Mouse (Mus musculus) kidney, postnatal 10 days (tissue): ENCODE measurements at regions not wholly inside any gene's neighbourhood (a gene's known extent, or its start where the extent isn't known, plus 50 kb on each side); places are given as distances from the start of the nearest gene placed in this dataset.

ENCODE experiments used
- DNase-seq: peaks from one replicate; pipeline ENCODE4 v3.0.0; 2021; ENCODE audit warnings: mixed read lengths

DNA sequence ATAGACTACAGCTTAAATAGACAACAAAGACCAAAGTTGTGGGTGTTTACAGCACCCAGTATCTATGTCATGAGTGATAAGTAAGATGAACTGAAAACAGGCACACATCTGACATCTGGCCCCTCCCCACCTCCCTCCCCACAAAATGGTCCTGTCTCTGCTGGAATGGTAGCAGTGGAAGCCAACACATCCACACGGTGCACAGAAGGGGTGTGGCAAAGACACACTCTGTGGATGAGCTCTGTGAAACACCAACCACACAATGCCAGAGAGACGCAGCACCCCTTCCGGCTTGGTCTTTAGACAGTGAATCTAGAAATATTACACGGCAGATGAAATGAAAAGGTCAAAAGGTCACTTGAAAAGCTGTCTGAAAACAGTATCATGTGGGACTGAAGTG is 85.6 kb downstream of the Fgf18 start:
- no peak for DNase-seq

DNA sequence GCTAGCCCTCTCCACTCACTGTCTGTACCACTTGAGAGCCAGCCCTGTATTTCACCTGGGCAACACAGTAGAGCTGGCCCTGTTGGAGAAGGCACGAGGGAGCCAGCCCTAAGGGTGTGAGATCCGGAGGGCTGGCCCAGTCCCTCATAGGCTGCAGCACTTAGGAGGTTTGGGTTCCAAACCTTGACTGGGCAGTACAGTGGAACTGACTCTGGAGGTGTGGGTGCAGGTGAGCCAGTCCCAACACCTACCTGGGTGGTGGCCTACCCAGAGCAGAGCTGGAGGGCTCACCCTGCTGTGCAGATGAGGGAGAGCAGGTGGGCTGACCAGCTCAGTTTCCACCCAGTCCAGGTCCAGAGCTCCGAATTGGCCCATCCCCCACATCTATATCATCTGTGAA is 86.8 kb downstream of the Fgf18 start:
- no peak for DNase-seq

DNA sequence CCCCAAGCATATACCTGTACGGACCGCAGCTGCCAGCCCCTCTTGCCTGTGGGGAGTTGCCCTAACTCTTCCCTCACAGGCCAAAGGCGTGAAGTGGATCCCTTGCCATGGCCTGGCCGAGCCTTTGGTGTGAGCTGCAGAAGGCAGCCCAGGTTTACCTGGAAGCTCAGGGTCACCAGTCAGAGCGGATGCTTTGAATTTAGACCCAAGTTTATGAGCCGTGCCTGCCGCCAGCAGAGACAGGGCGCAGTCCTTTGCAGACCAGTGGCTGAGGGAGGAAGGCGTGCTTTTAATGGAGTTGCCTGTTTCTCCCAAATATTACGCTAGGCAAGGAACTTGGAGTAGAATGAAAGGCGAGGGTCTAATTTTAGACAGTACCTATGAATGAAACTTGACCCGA is 97.0 kb downstream of the Fgf18 start:
- peak; percentile 45 for DNase-seq

DNA sequence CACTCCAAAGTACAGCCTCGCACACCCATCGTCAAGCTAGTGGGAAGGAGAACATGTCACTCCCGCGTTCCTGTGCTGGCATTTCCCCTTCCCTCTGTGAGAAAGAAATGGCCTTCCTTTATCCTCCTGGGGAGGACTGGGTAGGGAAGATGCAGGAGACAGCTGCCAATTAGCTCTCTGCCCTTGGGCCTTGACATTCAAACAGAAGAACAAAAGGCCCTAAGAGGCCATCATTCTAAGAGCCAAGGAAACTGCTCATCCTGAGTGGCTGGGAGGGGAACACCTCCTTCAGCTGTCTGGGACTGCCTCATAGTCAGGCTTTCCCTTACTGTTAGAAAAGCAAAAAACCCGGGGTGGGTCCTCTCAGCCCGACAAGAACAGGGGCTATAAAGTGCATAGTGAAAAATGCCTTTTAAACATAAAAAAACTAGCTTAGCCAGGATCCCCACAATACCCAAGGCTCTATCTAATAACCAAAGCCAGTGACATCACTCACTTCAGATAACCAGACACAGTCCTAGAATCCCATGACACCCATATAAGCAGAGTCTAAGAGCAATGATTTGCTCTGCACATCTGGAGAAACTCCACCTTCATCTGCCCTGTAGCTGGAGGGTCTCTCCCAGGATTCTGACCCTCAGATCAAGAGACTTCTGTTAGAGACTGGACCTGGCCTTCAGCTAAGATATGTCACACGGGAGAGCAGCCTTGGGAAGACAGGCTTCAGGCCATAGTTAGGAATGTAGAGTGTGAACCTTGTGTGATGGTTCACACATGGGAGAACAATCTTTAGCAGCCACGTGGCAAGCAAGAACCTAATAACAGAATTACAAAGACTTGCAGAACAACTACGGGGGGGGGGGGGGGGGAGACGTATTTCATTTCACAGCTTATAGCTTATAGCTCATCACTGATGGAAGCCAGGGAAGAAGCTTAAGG is 107.1 kb downstream of the Fgf18 start:
- no peak for DNase-seq

DNA sequence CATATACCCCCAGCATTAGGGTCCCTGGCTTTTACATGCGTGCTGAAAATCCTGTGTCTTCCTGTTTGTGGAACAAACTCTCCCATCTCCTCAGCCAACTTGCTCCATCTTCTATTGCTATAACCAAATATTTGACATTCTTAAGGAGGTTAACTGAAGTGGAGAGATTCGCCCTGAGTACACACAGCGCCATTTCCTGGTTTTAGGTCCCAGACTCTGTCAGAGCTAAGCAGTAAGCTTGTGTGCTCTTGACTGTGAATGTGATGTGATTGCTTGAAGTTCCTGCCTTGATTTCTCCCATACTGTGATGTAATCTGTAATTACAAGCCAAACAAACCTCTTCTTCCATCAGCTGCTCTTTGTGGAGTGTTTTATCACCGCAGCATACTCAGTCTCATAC is 110.8 kb downstream of the Fgf18 start:
- DNase-seq, result no peak

DNA sequence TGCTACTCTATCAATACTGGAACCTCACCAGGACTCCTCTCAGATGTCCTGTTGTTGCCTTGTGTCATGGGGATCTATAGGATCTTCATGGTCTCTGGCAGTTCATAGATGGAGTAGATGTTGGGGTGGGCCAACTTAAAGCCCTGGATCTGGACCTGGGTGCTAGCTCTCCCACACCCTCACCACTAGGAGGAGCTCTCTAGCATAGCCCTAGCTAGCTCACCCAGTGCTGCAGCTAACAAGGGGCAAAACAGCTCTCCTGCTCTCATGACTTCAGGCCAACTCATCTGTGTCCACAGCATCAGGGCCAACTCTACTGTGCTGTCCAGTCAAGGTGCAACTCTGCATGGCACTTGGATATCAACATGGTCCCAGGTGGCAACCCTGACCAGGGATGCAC is 118.3 kb downstream of the Fgf18 start:
- DNase-seq, result peak; percentile 38

DNA sequence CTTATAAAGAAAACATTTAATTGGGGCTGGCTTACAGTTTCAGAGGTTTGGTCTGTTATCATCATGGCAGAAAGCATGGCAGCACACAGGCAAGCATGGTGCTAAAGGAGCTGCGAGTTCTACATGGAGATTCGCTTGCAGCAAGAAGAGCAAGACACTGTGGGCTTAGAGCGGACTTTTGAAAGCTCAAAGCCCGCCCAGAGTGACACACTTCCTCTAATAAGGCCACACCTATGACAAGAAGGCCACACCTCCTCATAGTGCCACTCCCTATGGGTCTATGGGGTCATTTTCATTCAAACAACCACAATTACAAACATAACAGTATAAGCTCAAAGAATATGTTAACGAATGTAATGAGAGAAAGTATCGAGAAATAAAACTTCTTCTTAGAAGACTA is 120.1 kb downstream of the Fgf18 start:
- no peak for DNase-seq

DNA sequence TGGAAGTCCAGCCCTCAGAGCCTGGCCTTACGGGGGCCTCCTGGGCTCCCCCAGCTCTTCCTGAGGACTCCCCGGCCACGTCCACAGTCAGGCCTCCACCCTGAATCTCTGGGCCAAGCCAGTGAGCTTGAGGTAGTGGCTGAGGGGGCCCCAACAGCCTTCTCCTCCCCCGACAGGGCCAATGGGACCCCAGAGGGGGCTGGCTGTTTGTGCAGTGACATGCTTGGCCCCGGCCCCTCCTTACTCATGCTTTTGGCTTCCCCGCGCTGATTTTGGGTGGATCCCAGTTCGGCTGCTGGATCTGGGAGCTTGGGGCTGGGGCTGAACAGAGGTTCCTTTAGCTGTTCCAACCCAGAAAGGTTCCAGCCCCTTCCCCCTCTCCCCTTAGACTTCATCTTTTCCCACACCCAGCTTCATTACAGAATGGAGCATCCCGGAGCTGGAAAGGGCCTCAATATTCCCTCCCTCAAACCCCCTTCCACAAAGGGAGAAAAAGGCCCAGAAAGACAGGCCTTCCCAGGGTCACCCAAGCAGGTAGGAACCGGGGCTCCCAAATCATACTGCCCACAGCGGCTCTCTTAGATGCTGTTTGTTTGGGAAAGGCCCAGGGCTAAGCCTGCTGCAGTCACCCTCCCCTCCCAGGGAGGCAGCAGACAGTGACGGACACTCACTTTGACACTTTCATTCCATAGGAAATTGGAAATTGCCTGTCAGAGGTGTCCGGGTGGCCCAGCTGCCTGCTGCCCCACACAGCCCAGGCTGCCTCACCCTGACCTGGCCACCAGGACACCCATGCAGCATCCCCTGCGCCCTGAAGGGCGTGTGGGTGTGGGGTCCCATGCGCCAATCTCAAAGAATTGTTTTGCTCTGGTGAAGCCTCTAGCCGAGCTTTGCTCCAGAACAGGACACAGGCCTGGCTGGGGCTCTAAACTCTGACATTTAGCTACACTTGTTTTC is 133.7 kb downstream of the Fgf18 start:
- peak; percentile 22 for DNase-seq

DNA sequence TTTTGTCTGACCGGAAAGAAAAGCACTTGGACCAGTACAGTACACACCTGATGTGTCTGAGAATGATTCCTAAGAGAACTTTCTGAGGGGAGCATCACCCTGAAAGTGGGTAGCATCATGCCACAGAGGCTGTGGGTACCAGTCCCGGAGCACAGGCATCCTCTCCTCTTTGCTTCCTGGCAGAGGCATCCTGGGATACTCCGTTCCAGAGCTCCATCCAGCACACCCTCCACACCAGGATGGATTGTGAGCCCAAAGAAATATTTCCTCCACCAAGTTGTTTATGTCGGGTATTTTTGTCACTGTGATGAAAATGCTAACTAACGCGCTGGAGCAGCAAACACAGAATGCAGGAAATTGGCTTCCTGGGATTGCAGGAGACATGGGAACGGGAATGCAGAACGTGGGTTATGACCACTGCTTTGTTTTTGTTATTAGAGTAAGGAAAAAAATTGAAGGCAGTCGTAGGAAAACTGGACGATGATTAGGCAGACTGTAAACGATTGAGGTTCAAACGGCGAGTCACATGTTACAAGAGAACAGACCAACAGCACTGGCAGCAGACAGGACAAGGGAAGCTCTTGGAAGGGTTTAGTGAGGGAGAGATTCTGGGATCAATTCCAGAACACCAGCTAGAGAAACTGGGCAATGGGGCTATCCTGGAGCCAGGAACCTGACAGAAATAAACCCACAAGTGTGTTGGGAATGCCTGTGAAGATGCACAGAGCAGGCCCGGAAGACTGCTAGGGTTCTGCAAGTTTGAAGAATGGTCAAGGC is 134.6 kb downstream of the Fgf18 start:
- no peak for DNase-seq

DNA sequence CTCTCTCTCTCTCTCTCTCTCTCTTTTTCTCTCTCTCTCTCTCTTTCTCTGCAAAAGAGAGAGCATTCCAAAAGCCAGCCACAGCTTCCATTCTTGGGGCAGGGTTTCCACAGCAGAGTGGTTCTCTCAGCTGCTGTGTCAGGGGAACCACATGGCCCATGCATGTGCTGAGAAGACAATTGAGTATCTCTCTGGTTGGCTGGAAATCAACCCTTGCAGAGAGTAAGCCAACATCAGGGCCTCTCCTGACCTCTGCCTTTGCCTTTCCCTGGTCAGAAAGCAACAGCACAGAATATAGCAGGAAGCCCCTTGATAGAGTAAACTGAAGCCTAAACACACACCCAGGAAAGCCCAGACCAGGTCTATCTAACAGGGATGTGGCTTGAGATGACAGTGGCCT is 138.6 kb downstream of the Fgf18 start:
- no peak for DNase-seq

DNA sequence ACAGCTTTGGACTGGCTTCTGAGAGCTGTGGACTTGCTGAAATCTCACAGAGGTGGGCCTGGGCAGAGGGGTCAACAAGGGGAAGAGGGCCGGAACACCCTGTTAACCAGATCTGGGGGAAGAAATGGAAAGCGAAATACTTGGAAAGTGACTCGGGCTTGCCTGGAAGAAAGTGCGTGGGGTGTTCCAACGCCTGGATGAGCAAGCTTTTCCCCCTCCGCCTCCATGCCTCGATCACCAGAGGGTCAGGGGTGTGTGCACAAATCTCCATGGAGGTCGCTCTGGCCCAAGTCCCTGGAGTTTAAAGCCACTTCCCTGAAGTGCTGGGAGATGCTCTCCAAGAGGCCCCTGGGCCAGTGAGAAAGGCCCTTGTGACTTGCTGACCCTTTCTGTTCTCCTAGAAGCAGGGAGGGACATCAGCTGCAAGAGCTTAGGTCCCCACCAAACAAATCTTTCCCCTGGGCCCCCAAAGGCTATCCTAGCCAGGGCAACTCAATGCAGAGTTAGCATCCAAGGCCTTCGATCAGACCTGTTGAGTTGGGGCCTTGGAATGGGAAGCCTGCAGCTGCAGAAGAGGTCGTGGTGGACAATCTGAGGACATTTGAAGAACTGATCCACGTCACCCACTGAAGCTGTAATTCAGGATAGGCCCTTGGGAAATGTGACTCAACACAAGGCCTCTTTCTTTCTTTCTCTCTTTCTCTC is 139.2 kb downstream of the Fgf18 start:
- DNase-seq, result no peak

DNA sequence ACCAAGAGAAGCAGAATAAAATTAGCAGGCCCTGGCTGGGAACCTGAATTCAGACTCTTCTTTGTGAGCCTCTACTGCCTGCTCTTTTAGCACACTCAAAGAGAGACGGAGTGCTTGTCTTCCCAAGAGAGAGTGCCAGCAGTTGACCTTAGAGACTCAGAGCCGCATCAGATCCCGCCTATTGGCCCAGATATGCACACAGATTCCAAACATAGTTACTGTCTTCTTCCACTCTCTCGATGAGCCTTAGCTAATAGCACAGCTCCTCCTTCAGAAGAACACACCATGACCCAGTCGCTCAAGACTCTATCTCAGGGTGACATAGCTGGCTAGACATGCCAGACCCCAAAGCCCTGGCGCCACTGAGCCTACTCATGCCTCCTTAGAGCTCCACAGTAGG is 139.8 kb downstream of the Fgf18 start:
- no peak for DNase-seq

DNA sequence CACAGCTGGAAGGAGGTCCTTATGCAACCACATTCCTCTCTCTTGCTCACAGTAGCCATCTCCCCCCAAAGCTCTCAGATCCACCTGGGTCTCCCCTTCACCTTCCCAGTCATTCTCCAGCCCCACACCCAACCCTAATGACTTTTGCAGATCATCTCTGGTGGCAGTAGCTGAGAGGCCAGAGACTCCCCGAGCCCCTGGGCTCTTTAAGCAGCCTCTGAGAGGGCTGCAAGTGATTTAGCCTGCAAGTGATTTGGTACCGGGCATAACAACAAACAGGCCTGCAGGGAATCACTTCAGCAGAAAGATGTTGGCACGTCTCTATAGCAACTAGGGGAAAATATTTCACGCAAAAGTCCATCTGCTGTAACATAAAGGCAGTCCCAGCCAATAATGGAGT is 142.0 kb downstream of the Fgf18 start:
- no peak for DNase-seq

DNA sequence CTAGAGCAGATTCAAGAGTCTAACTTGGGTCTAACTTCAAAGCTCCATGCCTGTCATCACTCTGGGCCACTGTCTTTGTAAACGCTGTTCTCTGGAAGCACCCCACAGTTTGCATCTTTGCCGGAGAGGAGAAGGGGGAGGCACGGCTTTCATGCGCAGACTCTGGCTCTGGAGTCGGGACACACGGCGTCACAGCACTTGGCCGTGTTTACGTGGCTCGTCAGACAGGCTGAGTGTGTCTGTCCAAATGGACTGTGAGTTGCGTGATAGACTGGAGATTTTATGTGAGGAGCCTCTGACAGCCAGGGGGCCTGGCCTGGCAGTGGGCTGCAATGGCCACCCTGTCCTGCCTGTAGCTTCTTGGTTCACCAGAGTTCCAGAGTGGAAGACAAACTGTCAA is 142.6 kb downstream of the Fgf18 start:
- no peak for DNase-seq

DNA sequence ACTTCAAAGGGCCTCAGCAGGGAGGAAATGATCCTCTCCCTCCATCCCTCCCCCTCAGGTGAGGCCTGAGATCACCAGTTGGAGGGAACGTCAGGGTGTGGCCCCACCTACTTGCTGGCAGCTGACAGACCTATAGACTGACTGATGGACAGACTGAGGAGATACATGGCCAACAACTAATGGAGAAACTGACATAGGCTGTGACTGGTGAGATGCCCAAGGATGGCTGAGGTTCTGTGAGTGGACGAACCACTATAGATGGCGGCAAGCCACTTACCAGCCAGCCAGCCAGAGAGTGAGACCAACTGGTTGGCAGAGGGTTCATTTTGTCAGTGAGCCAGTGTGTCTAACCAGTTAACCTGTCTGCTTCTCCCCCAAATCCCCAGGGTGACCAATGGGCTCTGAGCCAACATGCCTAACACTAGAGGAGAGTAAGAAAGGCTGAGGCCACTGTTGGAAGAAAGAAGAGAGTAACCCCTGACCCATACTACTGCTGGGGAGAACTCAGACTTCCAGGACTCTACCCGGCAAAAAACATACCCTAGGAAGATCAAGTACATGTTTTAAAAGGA is 147.4 kb downstream of the Fgf18 start:
- no peak for DNase-seq

DNA sequence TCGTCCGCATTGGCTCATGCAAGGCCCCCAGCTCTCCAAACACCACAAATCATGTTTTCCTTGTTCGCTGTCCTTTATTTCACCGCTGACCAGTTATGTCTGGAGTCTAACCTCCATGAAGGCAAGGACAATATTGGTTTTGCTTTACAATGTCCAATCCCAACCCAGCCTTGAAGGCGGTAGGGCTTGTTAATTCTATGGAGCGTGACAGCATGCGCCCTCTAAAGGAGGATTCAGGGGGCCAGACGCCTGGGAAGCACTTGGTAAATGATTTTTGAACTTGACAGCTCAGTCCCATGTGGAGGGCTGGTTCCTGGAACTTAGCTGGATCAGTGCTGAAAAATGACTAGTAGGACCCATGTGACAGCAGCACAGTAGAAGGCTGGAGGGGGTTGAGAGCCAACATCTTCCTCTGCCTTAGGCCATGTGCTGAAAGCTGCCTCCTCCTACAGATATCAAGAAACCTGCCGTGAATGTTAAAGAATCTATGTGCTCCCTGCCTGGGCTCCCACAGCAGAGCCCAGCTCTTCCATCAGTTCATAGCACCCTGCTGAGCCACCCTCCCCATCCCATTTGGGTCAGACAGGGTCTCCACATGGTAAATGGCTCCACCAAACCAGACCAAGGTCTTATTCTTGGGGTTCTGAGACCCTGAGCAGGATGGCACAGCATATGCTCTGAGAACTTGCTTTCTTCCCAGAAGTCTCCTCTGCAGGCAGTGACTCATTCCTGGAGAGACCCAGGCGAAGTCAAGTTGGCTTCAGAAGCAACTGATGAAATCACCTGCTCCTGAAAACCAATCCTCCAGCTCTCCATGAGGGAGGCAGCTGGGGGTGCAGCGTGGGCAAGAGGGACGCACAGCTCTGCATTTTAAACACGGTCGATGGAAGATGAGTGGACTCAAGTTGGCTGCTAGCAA is 148.3 kb downstream of the Fgf18 start:
- DNase-seq, result no peak

DNA sequence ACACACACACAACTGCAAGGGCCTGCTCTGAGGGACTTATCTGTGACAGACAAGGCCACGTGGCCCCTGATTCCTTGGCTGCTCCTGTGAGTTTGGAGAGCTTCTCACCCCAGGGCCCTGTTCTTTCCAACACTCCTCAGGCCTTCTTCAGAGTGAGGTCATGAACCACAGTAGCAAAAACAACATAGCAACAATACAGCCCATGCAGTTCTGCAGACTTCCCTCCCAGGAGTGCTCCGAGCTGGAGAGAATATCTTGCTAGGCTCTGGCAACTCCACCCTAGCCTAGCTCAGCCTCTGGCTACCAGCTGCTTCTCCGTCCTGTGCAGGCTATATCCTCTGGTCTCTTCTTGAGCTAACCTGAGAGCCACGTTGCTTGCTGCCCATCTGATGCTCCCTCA is 152.8 kb downstream of the Fgf18 start:
- no peak for DNase-seq

DNA sequence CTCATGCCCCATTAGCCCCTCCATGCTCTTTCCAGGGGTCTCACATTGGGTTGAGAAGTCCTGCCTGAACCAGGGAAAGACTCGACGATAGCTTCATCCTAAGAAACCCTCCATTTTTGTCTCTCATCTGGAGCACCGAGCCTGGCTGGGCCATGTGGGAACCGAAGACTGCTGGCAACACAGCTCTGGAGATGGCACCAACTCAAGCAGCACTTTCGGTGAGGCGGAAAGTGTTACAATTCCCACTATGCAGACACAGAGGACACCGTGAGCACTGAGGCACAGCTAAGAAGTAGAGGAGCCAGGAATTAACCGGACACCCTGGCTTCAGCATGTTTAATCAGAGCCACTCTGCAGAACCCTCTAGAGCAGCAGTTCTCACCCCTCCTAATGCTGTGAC is 153.8 kb downstream of the Fgf18 start:
- no peak for DNase-seq

DNA sequence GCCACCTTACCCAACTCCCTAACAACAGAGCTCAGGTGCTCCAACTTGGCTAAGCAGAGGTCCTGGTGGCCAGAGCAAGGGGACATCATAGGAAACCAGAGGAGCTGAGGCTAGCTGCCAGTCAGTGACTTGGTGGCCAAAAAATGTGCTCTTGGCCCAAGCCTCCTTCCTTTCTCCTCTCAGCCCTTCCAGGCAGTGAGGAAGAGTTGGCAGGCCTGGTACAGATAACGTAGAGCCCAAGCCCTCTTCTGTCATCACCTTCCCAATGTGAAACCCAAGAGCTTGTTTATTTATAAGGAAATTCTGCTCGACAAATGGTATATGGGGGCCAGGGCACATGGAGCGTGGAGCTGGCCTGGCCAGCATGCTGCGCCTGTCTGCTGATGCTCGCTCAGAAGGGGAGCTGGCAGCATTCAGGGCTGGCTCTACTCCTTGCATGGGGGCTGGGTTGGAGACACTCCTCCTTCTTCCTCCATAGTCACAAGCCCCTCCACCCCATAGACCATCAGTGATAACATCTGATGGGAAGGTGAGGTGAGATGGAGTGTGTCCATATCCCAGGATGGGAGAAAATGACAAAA is 156.1 kb downstream of the Fgf18 start:
- DNase-seq, result no peak

DNA sequence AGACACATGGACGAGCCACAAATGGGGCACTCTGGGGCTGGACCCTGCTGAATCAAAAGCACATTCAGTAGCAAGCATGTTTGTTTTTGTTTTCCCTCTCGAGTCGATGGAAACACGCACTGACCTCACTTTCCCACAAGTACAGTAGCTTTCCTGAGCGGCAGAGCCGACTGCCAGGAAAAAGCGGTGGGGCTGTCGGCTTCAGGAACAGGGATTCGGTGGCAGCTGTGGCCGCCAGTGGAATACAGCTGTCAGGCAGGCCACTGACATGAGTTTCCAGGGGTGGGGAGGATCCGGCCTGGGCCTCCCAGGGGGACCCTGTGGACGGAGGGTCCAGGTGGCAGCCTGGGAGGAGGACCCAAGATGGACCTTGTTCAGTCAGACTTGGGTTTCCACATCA is 157.0 kb downstream of the Fgf18 start:
- DNase-seq, result no peak

DNA sequence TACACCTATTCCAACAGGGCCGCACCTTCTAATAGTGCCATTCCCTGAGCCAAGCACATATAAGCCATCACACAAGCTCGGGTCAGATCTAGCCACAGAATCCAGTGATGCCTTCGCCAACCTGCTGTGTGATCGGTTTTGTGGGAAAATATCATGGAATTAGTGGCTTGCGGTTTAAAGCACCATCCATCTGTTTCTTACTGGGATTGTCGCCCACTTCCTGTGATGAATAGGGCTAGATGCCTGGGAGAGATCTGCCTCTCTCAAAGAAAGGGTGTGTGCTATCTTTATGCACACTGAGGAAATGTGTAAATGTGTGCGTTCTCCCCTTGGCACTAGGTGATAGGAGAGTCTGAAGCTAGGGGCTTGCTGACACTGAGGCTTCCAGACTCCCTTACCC is 154.5 kb upstream of the Smim23 start:
- DNase-seq, result no peak
